Mouse (Mus musculus) G1E (cell line): ENCODE results near the gene Ankrd28.

ENCODE experiments used
- CTCF ChIP-seq: IDR thresholded peaks from 2 replicates; pipeline ENCODE4 v1.5.1; 2012; ENCODE audit warnings: low read depth, low read length, inconsistent platforms, mixed read lengths
- GATA1 ChIP-seq: IDR thresholded peaks from 2 replicates; pipeline ENCODE4 v1.6.1; 2012; ENCODE audit warnings: borderline replicate concordance, low read length, inconsistent platforms, mixed read lengths
- GATA2 ChIP-seq: IDR thresholded peaks from 2 replicates; pipeline ENCODE4 v1.6.1; 2012; ENCODE audit warnings: low read depth, low read length, inconsistent platforms, borderline replicate concordance
- TAL1 ChIP-seq: conservative IDR thresholded peaks from 2 replicates; pipeline ENCODE4 v1.6.1; 2012; ENCODE audit warnings: low read depth, low read length, inconsistent platforms, mixed read lengths

GRCm38 (mm10) chr14:31669161-31669611, 161.3 kb downstream of the Ankrd28 start:
- no peak for TF ChIP-seq GATA2
- TF ChIP-seq TAL1: no peak
- no peak for TF ChIP-seq CTCF
- TF ChIP-seq GATA1: no peak
